Mouse (Mus musculus) forebrain, embryonic 13.5 days (tissue): ENCODE measurements at regions not wholly inside any gene's neighbourhood (a gene's known extent, or its start where the extent isn't known, plus 50 kb on each side); places are given as distances from the start of the nearest gene placed in this dataset.

Experiments used
- ATAC-seq: fragments of 200-750 bp; cut with Nextera tagmentation; 2 replicates; pipeline ENCODE4 v1.8.0; 2017
- H3K27ac ChIP-seq: fragments of 300-500 bp; sonication (generic); 2 replicates; pipeline ENCODE4 v1.5.1; 2015; ENCODE audit warnings: inconsistent platforms, mild to moderate bottlenecking, moderate library complexity
- H3K27me3 ChIP-seq: fragments of 300-500 bp; sonication (generic); 2 replicates; pipeline ENCODE4 v1.6.1; 2015; ENCODE audit warnings: mild to moderate bottlenecking, inconsistent platforms
- H3K36me3 ChIP-seq: fragments of 300-500 bp; sonication (generic); 2 replicates; pipeline ENCODE4 v1.6.1; 2015; ENCODE audit warnings: mild to moderate bottlenecking, inconsistent platforms; ENCODE audit not compliant: poor library complexity, severe bottlenecking
- H3K4me1 ChIP-seq: fragments of 300-500 bp; sonication (generic); 2 replicates; pipeline ENCODE4 v1.6.1; 2015; ENCODE audit warnings: inconsistent platforms
- H3K4me2 ChIP-seq: fragments of 300-500 bp; sonication (generic); 2 replicates; pipeline ENCODE4 v1.6.1; 2015; ENCODE audit warnings: inconsistent platforms, mild to moderate bottlenecking, moderate library complexity
- H3K4me3 ChIP-seq: fragments of 300-500 bp; sonication (generic); 2 replicates; pipeline ENCODE4 v1.5.1; 2015; ENCODE audit warnings: mild to moderate bottlenecking, inconsistent platforms
- H3K9ac ChIP-seq: fragments of 300-500 bp; sonication (generic); 2 replicates; pipeline ENCODE4 v1.6.1; 2015; ENCODE audit warnings: mild to moderate bottlenecking, inconsistent platforms
- H3K9me3 ChIP-seq: fragments of 300-500 bp; sonication (generic); replicated peaks from 2 replicates; pipeline ENCODE4 v1.6.1; 2016; ENCODE audit warnings: inconsistent platforms
- WGBS: fragments of 180-500 bp; shearing (Covaris S2); methylation state at CpG from one replicate; pipeline ENCODE4 v1.1.7; 2015; 5-methylcytosine and 5-hydroxymethylcytosine counted together

DNA sequence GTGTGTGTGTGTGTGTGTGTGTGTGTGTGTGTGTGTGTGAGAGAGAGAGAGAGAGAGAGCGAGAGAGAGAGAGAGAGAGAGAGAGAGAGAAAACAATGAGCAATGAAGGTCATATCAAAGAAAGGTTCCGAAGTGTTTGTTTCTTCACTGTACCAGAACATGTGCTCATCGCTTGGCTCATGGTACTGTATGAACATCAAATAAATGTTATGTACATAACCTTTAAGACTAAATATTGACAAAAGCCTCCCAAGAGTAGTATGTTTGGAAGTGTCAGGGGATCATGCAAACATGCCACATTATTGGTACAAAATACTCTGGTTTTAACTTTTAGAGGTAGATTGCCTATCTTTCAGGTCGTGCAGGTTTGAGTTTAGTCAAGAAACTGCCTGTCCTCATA lies 275.3 kb upstream of the Clnk start:
- Histone ChIP-seq H3K27ac (no peak overlapping the region), H3K9me3 (no peaks in the 10 kb centered on the region), H3K36me3 (no peaks in the 10 kb centered on the region), H3K4me3 (no peak overlapping the region), H3K27me3 (no peaks in the 10 kb centered on the region), H3K9ac (no peak overlapping the region), H3K4me1 (no peaks in the 10 kb centered on the region), H3K4me2 (no peak overlapping the region)
- no peak for ATAC-seq
- WGBS = 88% methylated on average over 4 of the region's 4 CpGs

DNA sequence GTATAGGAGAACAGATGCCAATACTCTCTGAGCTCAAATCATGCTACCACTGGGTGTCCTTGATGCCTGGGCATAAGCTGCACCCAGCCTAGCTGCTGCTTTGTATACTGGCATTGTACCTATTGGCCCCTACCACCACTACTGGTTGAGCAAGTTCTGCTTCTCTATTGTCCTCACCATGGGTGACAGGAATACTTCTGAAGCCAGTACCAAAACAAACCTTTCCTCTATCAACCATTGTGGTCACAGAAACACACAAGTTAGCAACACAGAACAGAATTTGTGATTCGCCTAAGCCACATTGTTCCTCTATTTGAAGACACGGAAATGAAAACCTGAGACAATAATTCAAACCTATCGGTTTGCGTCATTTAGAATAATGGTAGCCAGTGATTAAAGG lies 274.3 kb upstream of the Clnk start:
- H3K9ac ChIP-seq = no peak overlapping the region
- no peak overlapping the region for H3K4me3 ChIP-seq
- H3K27ac ChIP-seq = no peak overlapping the region
- no peaks in the 10 kb centered on the region for H3K9me3 ChIP-seq
- WGBS = 86% methylated on average over 4 of the region's 4 CpGs
- H3K4me2 ChIP-seq = no peak overlapping the region
- H3K4me1 ChIP-seq = no peaks in the 10 kb centered on the region
- no peaks in the 10 kb centered on the region for H3K36me3 ChIP-seq
- no peak for ATAC-seq
- H3K27me3 ChIP-seq = no peaks in the 10 kb centered on the region

DNA sequence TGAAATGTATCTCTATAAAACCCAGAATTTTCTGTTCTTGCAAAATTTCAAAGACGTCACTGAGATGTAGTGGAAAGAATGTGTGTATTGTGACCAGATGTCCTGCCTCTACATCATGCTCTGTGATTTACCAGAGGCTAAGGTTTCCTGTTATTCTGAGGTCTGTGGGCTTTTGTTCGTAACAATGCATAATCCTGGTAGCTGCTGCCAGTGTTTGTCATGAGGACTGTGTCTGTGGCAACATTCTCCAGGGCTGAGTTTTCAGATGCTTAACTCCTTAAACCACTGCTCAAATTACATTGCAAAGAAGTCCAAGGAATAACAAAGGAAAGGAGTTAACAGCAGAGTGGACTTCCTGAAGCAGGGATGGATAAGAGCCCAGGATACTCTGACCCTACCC lies 269.0 kb upstream of the Clnk start:
- H3K4me1 ChIP-seq = 0 out of 2 replicates have a peak, but pooled peaks cover 7% of the 10 kb centered on the region
- ATAC-seq = no peak
- no peaks in the 10 kb centered on the region for H3K36me3 ChIP-seq
- H3K9ac ChIP-seq = no peak overlapping the region
- no peak overlapping the region for H3K27ac ChIP-seq
- H3K4me3 ChIP-seq = no peak overlapping the region
- H3K4me2 ChIP-seq = no peak overlapping the region
- H3K27me3 ChIP-seq = no peaks in the 10 kb centered on the region
- no peaks in the 10 kb centered on the region for H3K9me3 ChIP-seq
- 37% methylated on average over 2 of the region's 2 CpGs for WGBS

- H3K4me3 ChIP-seq = no peak overlapping the region
- 92% methylated on average over 10 of the region's 10 CpGs for WGBS
- no peak overlapping the region for H3K4me2 ChIP-seq
- no peaks in the 10 kb centered on the region for H3K36me3 ChIP-seq
- 0 out of 2 replicates have a peak, but pooled peaks cover 7% of the 10 kb centered on the region for H3K4me1 ChIP-seq
- no peaks in the 10 kb centered on the region for H3K9me3 ChIP-seq
- H3K9ac ChIP-seq = no peak overlapping the region
- no peak for ATAC-seq
- H3K27me3 ChIP-seq = no peaks in the 10 kb centered on the region
- no peak overlapping the region for H3K27ac ChIP-seq
These were observed 267.6 kb upstream of the Clnk start for GRCm38 (mm10) chr5:39144225-39144624.

DNA sequence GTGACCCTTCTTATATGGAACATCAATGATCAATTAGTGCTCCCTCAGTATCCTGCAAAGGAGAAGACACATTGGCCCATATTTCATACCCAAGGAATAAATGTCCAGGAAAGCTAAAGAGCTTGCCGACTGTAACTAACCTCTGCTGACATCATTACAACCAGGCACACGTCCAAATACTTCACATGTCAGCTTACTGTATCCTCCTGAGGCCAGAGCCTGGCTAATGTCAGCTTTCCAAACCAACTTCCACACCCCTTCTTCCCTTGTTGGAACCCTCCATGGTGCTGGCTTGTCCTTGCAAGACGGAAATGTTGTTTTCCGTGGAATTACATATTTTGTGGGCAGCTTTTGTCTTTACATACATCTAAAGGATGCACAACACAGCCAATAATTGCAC lies 267.0 kb upstream of the Clnk start:
- Histone ChIP-seq H3K9me3 (no peaks in the 10 kb centered on the region), H3K27me3 (no peaks in the 10 kb centered on the region), H3K9ac (no peak overlapping the region), H3K36me3 (no peaks in the 10 kb centered on the region), H3K27ac (no peak overlapping the region), H3K4me1 (0 out of 2 replicates have a peak, but pooled peaks cover 7% of the 10 kb centered on the region), H3K4me2 (no peak overlapping the region), H3K4me3 (no peak overlapping the region)
- WGBS = 78% methylated on average over 4 of the region's 4 CpGs
- no peak for ATAC-seq

DNA sequence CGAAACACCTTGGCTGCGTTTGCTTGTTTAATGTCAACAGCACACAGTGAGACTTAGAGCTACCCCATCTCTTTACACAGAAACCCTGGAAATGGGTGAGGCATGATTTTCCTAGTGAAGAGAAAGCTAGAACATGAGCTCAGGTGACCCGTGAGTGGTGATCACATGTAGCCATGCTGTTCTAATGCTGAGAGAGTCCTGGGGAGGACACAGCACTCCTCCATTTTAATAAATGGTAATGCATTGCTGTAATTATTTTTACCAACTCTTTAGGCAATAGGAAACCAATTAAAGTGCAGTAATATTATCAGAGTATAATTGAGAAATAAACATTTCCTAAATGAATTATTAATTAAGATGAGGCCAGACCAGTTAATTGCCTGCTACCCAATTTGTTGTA lies 261.8 kb upstream of the Clnk start:
- ATAC-seq = no peak
- H3K27me3 ChIP-seq = no peaks in the 10 kb centered on the region
- 85% methylated on average over 3 of the region's 3 CpGs for WGBS
- no peak overlapping the region for H3K27ac ChIP-seq
- no peaks in the 10 kb centered on the region for H3K36me3 ChIP-seq
- no peak overlapping the region for H3K4me3 ChIP-seq
- H3K4me1 ChIP-seq = no peaks in the 10 kb centered on the region
- no peaks in the 10 kb centered on the region for H3K9me3 ChIP-seq
- H3K9ac ChIP-seq = no peak overlapping the region
- no peak overlapping the region for H3K4me2 ChIP-seq

GRCm38 (mm10) chr5:39128931-39129330 lies 252.3 kb upstream of the Clnk start:
- Histone ChIP-seq H3K9ac (no peak overlapping the region), H3K4me2 (no peak overlapping the region), H3K4me1 (peaks cover 17% of the 10 kb centered on the region; the same call in 1 of the 2 replicates), H3K27ac (no peak overlapping the region), H3K36me3 (no peaks in the 10 kb centered on the region), H3K9me3 (no peaks in the 10 kb centered on the region), H3K27me3 (no peaks in the 10 kb centered on the region), H3K4me3 (no peak overlapping the region)
- ATAC-seq = no peak

DNA sequence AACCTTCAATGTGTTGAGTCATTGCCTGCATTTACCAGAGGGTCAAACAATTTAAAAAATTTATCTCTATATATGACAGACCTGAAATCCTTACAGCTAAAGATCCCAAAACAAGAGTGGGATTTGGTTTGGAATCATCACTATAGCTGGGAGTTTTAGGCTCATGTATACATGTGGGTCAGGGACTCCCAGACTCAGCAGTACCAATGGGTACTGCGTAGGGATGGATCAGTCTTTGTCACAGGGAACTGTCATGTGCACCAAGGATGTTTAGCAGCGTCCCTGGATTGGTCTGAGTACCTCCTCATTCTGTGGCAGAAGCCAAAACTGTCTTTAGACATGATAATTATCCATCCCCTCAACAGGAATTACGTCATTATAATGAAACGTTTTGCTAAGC lies 250.2 kb upstream of the Clnk start:
- H3K9ac ChIP-seq = no peak overlapping the region
- 85% methylated on average over 4 of the region's 4 CpGs for WGBS
- H3K9me3 ChIP-seq = no peaks in the 10 kb centered on the region
- no peak overlapping the region for H3K4me2 ChIP-seq
- peak; percentile 68; the same call in 1 of the 2 replicates for ATAC-seq
- H3K36me3 ChIP-seq = no peaks in the 10 kb centered on the region
- no peak overlapping the region for H3K4me3 ChIP-seq
- H3K27me3 ChIP-seq = no peaks in the 10 kb centered on the region
- peak overlapping the region; percentile 31; the same call in 1 of the 2 replicates for H3K27ac ChIP-seq
- H3K4me1 ChIP-seq = peaks cover 12% of the 10 kb centered on the region; the same call in 1 of the 2 replicates

DNA sequence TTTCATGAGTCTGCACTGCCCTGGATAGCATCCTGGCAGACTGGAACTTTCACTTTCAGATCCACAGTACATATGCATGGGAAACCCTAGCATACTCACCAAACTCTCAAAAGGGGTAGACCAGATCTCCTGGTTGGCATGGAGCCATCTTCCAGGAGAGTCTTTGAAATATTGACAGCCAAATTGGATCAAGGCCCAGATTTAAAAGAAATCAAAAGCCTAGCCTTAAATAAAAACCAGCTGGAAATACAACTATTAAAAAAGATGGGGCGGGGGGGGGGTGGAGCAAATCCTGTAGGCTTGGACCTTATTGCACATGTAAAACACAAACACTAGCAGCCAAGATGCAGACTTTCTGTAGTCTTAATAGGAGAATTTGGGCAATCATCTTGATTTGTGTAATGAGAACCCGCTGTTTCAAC lies 249.7 kb upstream of the Clnk start:
- ATAC-seq = peak; percentile 81
- peaks cover 12% of the 10 kb centered on the region; the same call in 1 of the 2 replicates for H3K4me1 ChIP-seq
- no peak overlapping the region for H3K4me3 ChIP-seq
- 64% methylated on average over 2 of the region's 2 CpGs for WGBS
- no peaks in the 10 kb centered on the region for H3K27me3 ChIP-seq
- no peak overlapping the region for H3K27ac ChIP-seq
- no peak overlapping the region for H3K9ac ChIP-seq
- no peak overlapping the region for H3K4me2 ChIP-seq
- no peaks in the 10 kb centered on the region for H3K36me3 ChIP-seq
- no peaks in the 10 kb centered on the region for H3K9me3 ChIP-seq

DNA sequence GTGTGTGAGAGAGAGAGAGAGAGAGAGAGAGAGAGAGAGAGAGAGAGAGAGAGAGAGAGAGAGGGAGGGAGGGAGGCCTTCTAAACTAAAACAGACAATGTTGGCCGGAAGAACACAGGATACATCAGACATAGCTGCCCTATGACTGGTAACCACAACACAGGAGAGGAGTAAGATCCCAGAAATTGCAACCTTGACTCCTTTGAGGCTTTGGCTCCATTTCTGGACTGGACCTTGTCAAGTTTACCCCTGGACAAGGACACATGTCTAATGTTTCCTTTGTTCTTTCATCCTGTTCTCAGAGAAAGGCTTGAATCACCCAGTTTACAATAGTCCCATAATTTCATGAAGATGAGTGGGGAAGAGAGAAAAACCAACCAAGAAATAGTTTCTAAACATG lies 233.7 kb upstream of the Clnk start:
- H3K27ac ChIP-seq = no peak overlapping the region
- WGBS = 100% methylated on average over 1 of the region's 1 CpGs

GRCm38 (mm10) chr5:39109526-39109925 lies 232.9 kb upstream of the Clnk start:
- Histone ChIP-seq H3K36me3 (no peaks in the 10 kb centered on the region), H3K4me1 (no peaks in the 10 kb centered on the region), H3K4me3 (no peak overlapping the region), H3K27ac (no peak overlapping the region), H3K27me3 (no peaks in the 10 kb centered on the region), H3K4me2 (no peak overlapping the region), H3K9me3 (no peaks in the 10 kb centered on the region), H3K9ac (no peak overlapping the region)
- WGBS = 83% methylated on average over 3 of the region's 3 CpGs
- no peak for ATAC-seq

More for the DNA sequence above, 233.7 kb upstream of the Clnk start:
- ATAC-seq = no peak
- Histone ChIP-seq H3K27me3 (no peaks in the 10 kb centered on the region), H3K9me3 (no peaks in the 10 kb centered on the region), H3K4me1 (no peaks in the 10 kb centered on the region), H3K4me3 (no peak overlapping the region), H3K9ac (no peak overlapping the region), H3K4me2 (no peak overlapping the region), H3K36me3 (no peaks in the 10 kb centered on the region)

DNA sequence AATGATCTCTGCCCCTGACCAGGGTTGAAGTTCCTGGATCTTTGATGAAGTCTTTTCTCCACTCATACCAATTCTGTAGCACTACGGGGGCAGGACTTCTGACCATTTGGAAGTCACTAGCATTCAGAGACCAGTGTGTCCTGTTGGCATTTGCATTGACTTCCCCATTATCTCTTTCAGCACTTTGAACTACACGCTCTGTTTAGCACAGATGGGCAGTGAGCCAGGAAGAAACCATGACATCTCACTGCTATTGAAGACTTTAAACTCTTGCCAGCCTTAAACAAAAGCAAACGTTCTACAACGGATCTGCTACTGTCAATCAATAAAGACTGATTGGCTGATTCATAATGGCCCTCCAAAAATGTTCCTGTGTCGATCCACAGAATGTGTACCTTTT lies 222.5 kb upstream of the Clnk start:
- no peaks in the 10 kb centered on the region for H3K36me3 ChIP-seq
- H3K4me3 ChIP-seq = no peak overlapping the region
- no peaks in the 10 kb centered on the region for H3K27me3 ChIP-seq
- H3K27ac ChIP-seq = no peak overlapping the region
- no peak for ATAC-seq
- no peaks in the 10 kb centered on the region for H3K9me3 ChIP-seq
- no peak overlapping the region for H3K4me2 ChIP-seq
- no peak overlapping the region for H3K9ac ChIP-seq
- WGBS = 41% methylated on average over 5 of the region's 5 CpGs
- H3K4me1 ChIP-seq = 0 out of 2 replicates have a peak, but pooled peaks cover 5% of the 10 kb centered on the region

DNA sequence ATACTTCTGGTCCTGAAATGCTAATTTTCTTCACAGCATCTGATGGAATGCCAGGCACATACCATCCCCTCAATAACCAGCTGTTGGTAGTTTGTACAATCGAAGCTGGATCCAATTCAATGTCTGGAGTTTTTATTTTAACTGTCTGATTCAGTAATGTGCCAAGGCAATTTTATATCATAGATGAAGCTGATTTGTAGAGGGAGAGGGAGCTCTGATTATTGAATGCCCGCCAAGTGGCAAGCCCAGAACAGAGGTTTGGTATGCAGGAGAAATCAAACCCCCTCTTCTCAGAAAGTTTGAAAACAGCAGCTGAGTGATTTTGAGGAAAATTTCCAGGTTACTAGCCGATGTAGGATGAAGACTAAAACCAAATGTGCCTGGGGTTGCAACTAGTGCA lies 218.3 kb upstream of the Clnk start:
- WGBS = 80% methylated on average over 3 of the region's 3 CpGs
- no peak overlapping the region for H3K9ac ChIP-seq

More for the DNA sequence above, 218.3 kb upstream of the Clnk start:
- Histone ChIP-seq H3K27ac (no peak overlapping the region), H3K36me3 (no peaks in the 10 kb centered on the region), H3K4me1 (0 out of 2 replicates have a peak, but pooled peaks cover 5% of the 10 kb centered on the region), H3K4me2 (no peak overlapping the region), H3K4me3 (no peak overlapping the region), H3K27me3 (no peaks in the 10 kb centered on the region), H3K9me3 (no peaks in the 10 kb centered on the region)
- no peak for ATAC-seq
